Mouse (Mus musculus) left cerebral cortex, postnatal 36 days (tissue): Measurements from ENCODE around the gene Olfr395. TPM values are rescaled to one million over a fixed set of nuclear protein-coding genes. Genes with fewer than 3 reads are reported as not detected.
"Not testable (repeated sequence)": the region's sequence is repeated elsewhere in the genome, so short reads cannot be mapped to it uniquely, and the experiment has no call there.

ENCODE experiments used
- DNase-seq, 2 experiments: peaks; one replicate each; pipeline ENCODE4 v3.0.0; 2021 to 2022; ENCODE audit warnings: low spot score in 2 of 2, mixed read lengths in 1 of 2
- intact Hi-C: fragments of 180-260 bp; cut with DNase I; formaldehyde crosslinking; loops from one replicate; pipeline ENCODE4 v1.15.1; 2025
- total RNA-seq, 2 experiments: library from RNA; stranded (reverse); gene quantifications; 2 replicates each; pipeline ENCODE4 v1.2.3; 2021

Olfr395 gene
- total RNA-seq, result not detected

DNA sequence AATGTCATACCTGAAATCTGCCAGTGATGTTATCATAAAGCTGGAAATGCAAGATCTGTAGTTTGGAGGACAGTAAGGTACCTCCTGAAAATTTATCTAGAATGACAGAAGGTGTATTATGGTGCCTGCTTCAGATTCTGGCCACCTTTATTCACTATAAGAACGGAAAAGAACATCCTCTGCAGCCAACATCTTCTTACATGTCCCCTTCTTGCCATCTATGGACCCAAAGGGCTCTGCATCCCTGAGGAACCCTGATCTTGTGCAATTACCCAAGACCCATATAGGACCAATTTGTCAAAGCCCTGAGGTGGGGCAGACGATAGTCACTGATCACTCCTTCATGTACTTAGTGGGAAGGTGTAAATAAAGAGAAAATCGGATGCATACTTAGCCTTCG lies at the start of gene Olfr395:
Olfr395 (minus strand) TSS at position 101 of the 400 bp plus-strand sequence.
- intact Hi-C loops, result not testable (repeated sequence)

DNA sequence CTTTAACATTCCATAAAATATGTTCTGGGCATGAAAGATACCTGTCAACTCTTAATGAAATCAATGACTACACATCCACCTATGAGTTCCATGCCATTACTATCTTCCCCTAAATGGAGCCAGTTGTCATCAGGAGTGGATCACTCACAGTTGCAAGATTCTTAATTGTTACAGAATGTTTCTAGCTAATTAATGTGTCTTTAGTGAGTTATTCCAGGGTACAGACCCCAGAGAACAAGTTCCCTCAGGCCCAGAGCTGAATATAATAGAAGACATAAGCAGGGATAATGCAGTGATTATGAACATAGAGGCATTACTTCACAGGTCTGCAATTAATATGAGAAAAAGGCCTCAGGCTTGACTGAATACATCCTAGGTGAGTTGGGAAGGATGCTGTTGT lies 27.3 kb upstream of the Olfr395 start, which contains the start of gene Olfr23:
Olfr23 (plus strand) TSS at position 301 of the 400 bp plus-strand sequence.
- intact Hi-C loops, result no loop called here
- no peak for DNase-seq

More for the DNA sequence above, at the start of gene Olfr395:
- DNase-seq, result not testable (repeated sequence)

DNA sequence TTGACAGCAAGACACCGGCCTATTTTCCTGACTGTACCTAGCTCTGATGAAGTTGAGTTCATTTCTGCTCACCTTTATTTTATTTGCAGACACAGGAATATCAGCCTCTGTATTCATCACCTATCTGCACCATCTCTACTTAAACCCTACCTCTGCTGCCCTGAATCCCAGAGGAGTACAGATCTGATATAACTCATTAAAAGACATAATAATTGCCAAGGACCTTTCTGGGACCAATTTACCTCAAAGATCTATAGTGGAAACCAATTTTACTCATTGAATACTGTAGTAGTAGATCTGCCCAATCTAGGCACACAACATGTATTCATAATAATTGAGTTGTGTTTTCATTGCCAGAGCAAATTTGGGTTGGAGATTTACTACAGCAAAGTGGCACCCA lies 18.4 kb downstream of the Olfr395 start, which contains the start of gene Olfr394:
Olfr394 (minus strand) TSS at position 101 of the 400 bp plus-strand sequence.
- intact Hi-C loops, result no loop called here
- no peak for DNase-seq

Other genes with a start within 250 kb of the Olfr395 start
- gene Zfp735, start 220.5 kb downstream of the Olfr395 start, total RNA-seq, result not detected
- gene Olfr389, start 128.6 kb downstream of the Olfr395 start, total RNA-seq, result not detected
- not detected for gene Olfr390, start 126.3 kb downstream of the Olfr395 start, total RNA-seq
- not detected for gene Olfr391-ps, start 106.2 kb downstream of the Olfr395 start, total RNA-seq
- not detected for gene Olfr392, start 92.2 kb downstream of the Olfr395 start, total RNA-seq
- gene Olfr393, start 57.8 kb downstream of the Olfr395 start, total RNA-seq, result not detected
- not detected for gene Olfr394, start 18.5 kb downstream of the Olfr395 start, total RNA-seq
- gene Olfr23, start 27.4 kb upstream of the Olfr395 start, total RNA-seq, result not detected
- gene Olfr397, start 51.5 kb upstream of the Olfr395 start, total RNA-seq, result not detected
- gene Olfr398, start 81.1 kb upstream of the Olfr395 start, total RNA-seq, result not detected
- gene Olfr139, start 147.3 kb upstream of the Olfr395 start, total RNA-seq, result not detected
- not detected for gene Olfr399, start 147.3 kb upstream of the Olfr395 start, total RNA-seq
- not detected for gene Zfp616, start 160.7 kb upstream of the Olfr395 start, total RNA-seq
- gene Olfr401, start 204.4 kb upstream of the Olfr395 start, total RNA-seq, result not detected
- gene Olfr402, start 244.2 kb upstream of the Olfr395 start, total RNA-seq, result not detected